Mouse (Mus musculus) hindbrain, embryonic 14.5 days (tissue): ENCODE data around the gene Ccl17. TPM values are rescaled to one million over a fixed set of nuclear protein-coding genes. Genes with fewer than 3 reads are reported as not detected.

ENCODE experiments used
- ATAC-seq: fragments of 200-750 bp; cut with Nextera tagmentation; 2 replicates; pipeline ENCODE4 v1.8.0; 2017; ENCODE audit warnings: moderate number of reproducible peaks, mild to moderate bottlenecking, moderate TSS enrichment, moderate library complexity; ENCODE audit not compliant: low FRiP score
- DNase-seq: peaks from one replicate; pipeline ENCODE4 v3.0.0-alpha.2; 2015; ENCODE audit warnings: low spot score
- H3K27ac ChIP-seq: fragments of 300-500 bp; sonication (generic); 2 replicates; pipeline ENCODE4 v1.5.1; 2014; ENCODE audit warnings: mild to moderate bottlenecking, moderate library complexity
- H3K27me3 ChIP-seq: fragments of 300-500 bp; sonication (generic); 2 replicates; pipeline ENCODE4 v1.6.1; 2014; ENCODE audit warnings: mild to moderate bottlenecking, low read length, mixed read lengths; ENCODE audit not compliant: control insufficient read depth, insufficient read depth
- H3K36me3 ChIP-seq: fragments of 300-500 bp; sonication (generic); replicated peaks from 2 replicates; pipeline ENCODE4 v1.6.1; 2014; ENCODE audit not compliant: control insufficient read depth, insufficient read depth
- H3K4me1 ChIP-seq: fragments of 300-500 bp; sonication (generic); replicated peaks from 2 replicates; pipeline ENCODE4 v1.6.1; 2014; ENCODE audit warnings: antibody characterized with exemption, low read length, mixed read lengths; ENCODE audit not compliant: control insufficient read depth, insufficient read depth
- H3K4me2 ChIP-seq: fragments of 300-500 bp; sonication (generic); replicated peaks from 2 replicates; pipeline ENCODE4 v1.6.1; 2014; ENCODE audit warnings: mild to moderate bottlenecking, moderate library complexity
- H3K4me3 ChIP-seq: fragments of 300-500 bp; sonication (generic); replicated peaks from 2 replicates; pipeline ENCODE4 v1.5.1; 2014; ENCODE audit warnings: mild to moderate bottlenecking, low read length
- H3K9ac ChIP-seq: fragments of 300-500 bp; sonication (generic); 2 replicates; pipeline ENCODE4 v1.6.1; 2014
- H3K9me3 ChIP-seq: fragments of 300-500 bp; sonication (generic); 2 replicates; pipeline ENCODE4 v1.6.1; 2016; ENCODE audit warnings: low read length; ENCODE audit not compliant: control insufficient read depth
- WGBS: fragments of 180-500 bp; shearing (Covaris S2); extraction: QIAGEN DNeasy Blood & Tissue Kit; methylation state at CpG from one replicate; pipeline ENCODE4 v1.1.7; 2014; 5-methylcytosine and 5-hydroxymethylcytosine counted together
- polyA plus RNA-seq: library from polyadenylated mRNA; unstranded; fragments of >200 nt; fragmentation: Nextera tagmentation; extraction: Ambion mirVana; gene quantifications from 2 replicates; pipeline ENCODE4 v1.2.1, GENCODE M21; 2014

The Ccl17 gene
- polyA plus RNA-seq, 1 experiment from 2014 or later = 1.3 TPM

DNA sequence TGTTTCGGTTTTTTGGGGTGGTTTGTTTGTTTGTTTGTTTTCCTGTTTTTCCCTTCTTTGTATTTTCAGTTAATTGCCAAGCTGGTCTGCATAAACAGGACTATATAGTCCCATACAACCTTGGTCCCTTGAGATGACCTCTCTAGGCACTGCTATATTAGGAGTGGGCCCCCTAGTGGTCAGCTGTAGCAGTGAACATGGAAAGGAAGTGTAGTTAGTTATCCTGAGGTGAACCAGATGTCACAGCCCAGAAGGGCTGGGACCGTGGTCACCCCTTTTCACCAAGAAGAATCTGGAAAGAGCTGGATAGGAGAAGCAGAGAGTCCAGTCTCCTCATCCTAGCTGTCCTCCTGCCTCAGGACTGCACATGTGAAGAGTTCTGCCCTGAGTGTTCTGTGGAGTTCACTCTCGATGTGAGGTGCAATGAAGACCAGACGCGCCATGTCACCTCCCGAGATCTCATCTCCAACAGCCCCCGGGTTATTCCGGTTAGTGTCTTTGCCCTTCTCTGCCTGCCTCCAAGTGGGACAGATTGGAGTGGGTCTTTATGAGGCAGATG is 51.2 kb downstream of the Ccl17 start:
- Histone ChIP-seq H3K9ac (no peak overlapping the region), H3K36me3 (peaks cover 64% of the 10 kb centered on the region)

More for the DNA sequence above, 51.2 kb downstream of the Ccl17 start:
- peak; percentile 61 for DNase-seq
- Histone ChIP-seq H3K27ac (no peak overlapping the region), H3K9me3 (no peaks in the 10 kb centered on the region), H3K27me3 (no peaks in the 10 kb centered on the region), H3K4me3 (no peak overlapping the region), H3K4me2 (no peak overlapping the region), H3K4me1 (peaks cover 14% of the 10 kb centered on the region)
- WGBS = 78% methylated on average over 8 of the region's 8 CpGs
- ATAC-seq = no peak

Other genes starting within 250 kb of the Ccl17 start
- 44.8 and 46.5 TPM in 2 replicates for gene Rspry1, start 208.5 kb upstream of the Ccl17 start, polyA plus RNA-seq
- gene Fam192a, start 208.5 kb upstream of the Ccl17 start, polyA plus RNA-seq = 75.7 and 82.7 TPM in 2 replicates
- 88.2 and 96.3 TPM in 2 replicates for gene Arl2bp, start 143.9 kb upstream of the Ccl17 start, polyA plus RNA-seq
- 2.0 and 2.2 TPM in 2 replicates for gene Pllp, start 114.2 kb upstream of the Ccl17 start, polyA plus RNA-seq
- gene Ccl22, start 64.9 kb upstream of the Ccl17 start, polyA plus RNA-seq = not detected in 2 replicates
- 32.6 and 42.0 TPM in 2 replicates for gene Cx3cl1, start 38.4 kb upstream of the Ccl17 start, polyA plus RNA-seq
- gene Coq9, start 27.9 kb downstream of the Ccl17 start, polyA plus RNA-seq = 59.1 and 59.8 TPM in 2 replicates
- gene Ciapin1, start 27.9 kb downstream of the Ccl17 start, polyA plus RNA-seq = 151 and 171 TPM in 2 replicates
- gene Polr2c, start 47.0 kb downstream of the Ccl17 start, polyA plus RNA-seq = 111 TPM in 2 replicates
- 65.2 and 68.7 TPM in 2 replicates for gene Dok4, start 65.9 kb downstream of the Ccl17 start, polyA plus RNA-seq
- gene Ccdc102a, start 107.6 kb downstream of the Ccl17 start, polyA plus RNA-seq = 7.1 and 9.0 TPM in 2 replicates
- gene Adgrg5, start 113.2 kb downstream of the Ccl17 start, polyA plus RNA-seq = 0.23 and 0.27 TPM in 2 replicates
- gene Adgrg1, start 164.3 kb downstream of the Ccl17 start, polyA plus RNA-seq = 115 and 123 TPM in 2 replicates
- gene Adgrg3, start 207.2 kb downstream of the Ccl17 start, polyA plus RNA-seq = 1.1 and 1.2 TPM in 2 replicates
- gene Drc7, start 244.7 kb downstream of the Ccl17 start, polyA plus RNA-seq = 1.8 and 2.3 TPM in 2 replicates